Mouse (Mus musculus) liver, embryonic 14.5 days (tissue): Measurements from ENCODE around the gene Ahnak.

ENCODE experiments used
- CTCF ChIP-seq: IDR thresholded peaks from 2 replicates; pipeline ENCODE4 v1.5.1; 2016; ENCODE audit warnings: antibody characterized with exemption, low read depth, control low read depth
- EP300 ChIP-seq: IDR thresholded peaks from 2 replicates; pipeline ENCODE4 v1.6.1; 2016; ENCODE audit warnings: antibody characterized with exemption, low read depth

- TF ChIP-seq EP300: no peak
- TF ChIP-seq CTCF: no peak
Observed at GRCm38 (mm10) chr19:9090191-9090590, 101.1 kb downstream of the Ahnak start.
